Mouse (Mus musculus) regulatory T cell (primary cell): Measurements from ENCODE around the gene Prph.

Experiments
- in situ Hi-C: fragments of 300-600 bp; cut with MboI, MseI; formaldehyde crosslinking; loops from one replicate; pipeline ENCODE4 v1.15.1; 2025; ENCODE audit warnings: high pct_unique_total_duplicates

Gene Prph

DNA sequence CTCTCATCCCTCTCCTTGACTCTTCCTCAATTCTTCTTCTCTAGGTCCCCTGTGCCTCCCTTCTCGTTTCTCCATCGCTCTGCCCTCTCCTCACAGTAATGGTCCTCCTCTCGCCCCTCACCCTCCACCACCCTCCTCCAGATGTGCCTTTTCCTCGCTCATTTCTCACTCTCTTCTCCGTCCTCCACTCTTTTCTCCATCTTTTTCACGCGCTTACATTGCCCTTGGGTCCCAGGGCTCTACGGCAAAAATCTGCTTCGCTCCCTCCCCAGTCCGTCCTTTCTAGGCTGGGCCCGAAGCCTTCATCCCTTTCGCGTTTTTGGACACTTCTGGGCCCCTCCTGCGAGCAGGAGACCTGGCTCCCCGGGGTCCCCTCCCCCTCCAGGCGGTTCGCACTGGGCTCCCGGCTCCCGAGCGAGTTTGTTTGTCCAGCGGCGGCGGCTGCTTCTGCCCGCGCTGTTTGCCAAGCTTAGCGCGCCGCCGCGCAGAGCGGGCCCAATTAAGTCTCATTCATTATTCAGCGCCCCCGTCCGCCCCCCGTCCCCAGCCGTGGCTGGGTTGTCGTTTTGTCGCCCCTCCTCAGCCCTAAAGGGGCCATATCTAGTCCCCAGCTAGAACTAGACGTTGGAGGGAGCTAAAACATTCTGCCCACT, 43.0 kb downstream of the Prph start:
- in situ Hi-C loops, result no loop called here

DNA sequence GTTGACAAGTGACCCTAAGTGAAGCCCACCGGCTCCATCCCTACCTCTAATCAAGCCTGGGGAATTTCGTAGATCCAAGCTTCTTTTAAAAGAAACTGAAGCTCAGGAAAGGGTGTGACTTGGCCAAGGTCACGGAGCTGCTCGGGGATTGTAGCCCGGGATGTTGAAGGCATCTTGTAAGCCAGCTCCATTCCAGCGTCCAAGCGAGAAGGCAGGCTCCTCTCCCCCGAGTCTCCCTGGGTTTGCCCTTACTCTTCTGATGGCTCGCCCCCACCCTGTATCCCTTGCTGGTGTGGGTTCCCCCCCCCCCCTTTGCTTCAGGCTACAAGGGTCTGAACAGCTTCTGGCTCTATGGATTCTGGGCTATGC, 43.5 kb downstream of the Prph start:
- in situ Hi-C loops, result no loop called here

DNA sequence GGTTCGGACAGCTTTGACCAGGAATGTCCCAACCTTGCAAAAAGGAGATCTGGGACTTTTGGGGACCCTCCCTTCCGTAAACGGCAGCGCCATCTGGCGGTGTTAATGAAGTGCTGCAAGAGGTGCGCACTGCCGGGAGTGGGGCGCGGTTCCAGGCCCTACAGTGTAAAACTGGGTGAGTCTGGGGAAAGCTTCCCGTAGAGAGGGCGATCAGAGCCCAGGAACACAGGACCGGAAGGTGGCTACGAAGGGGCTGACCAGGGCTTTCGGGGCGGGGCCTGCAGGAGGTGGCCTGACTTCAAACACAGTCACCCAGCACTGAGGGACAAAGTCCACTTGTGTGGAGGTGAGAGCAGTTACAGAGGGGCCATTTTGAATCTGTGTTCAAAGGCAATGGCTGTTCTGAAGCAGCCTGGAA, 44.2 kb downstream of the Prph start:
- in situ Hi-C loops, result no loop called here

DNA sequence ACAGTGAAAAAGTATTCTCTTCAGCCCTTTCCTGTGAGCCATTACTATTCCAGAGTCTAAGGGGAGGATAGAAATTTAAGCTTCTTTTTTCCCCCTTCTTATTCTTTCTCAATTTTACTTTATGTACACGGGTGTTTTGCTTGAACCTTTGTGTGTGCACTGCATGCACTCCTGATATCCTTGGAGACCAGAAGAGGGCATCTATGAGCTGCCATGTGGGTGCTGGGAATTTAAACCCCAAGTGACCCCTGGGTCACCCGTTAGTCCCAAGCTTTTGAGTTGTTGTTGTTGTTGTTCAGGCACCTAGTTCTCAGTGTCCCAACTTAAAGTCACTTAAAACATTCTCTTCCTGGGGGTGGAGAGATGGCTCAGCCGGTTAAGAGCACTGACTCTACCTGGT, 45.0 kb downstream of the Prph start:
- in situ Hi-C loops, result loop anchor here (10.0 kb wide), 1 partner anchor 205 kb away; the partner anchor contains the start of genes Dhh and Rhebl1

DNA sequence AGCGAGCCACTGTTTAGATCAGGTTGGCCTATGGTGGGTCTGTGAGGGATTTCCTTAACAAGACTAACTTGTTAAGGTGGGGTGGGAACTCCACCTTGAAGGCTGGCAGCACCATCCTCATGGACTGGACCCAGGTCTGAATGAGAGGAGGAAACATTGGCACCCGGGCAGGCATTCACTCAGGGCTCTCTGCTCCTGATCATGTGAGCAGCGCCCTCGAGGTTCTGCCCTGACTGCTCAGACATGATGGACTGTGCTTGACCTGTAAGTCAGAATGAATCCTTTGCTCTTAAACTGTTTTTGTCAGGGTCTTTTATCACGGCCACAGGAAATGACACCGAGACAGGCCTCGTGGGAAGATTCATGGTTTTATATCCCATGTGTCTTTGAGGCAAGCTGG, 50.3 kb downstream of the Prph start:
- in situ Hi-C loops, result loop anchor here (10.0 kb wide), 1 partner anchor 210 kb away; the partner anchor contains the start of genes Dhh and Rhebl1

DNA sequence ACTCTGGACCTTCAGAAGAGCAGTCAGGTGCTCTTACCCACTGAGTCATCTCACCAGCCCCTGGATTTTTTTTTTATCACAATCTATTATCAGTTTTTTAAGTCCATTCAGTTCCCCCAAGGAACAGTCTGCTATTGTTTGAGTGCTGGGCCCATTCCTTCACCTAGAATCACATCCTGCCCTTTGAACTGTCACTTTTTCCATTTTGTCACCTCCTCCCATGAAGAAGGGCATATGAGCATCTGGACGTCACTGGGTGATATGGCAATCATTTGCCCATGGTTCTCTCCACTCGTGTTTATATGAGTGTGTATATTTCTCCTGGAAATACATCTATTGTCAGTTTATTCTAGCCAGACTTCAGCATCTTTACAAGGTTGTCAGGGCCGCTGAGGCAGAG, 52.9 kb downstream of the Prph start:
- in situ Hi-C loops, result loop anchor here (10.0 kb wide), 1 partner anchor 213 kb away; the partner anchor contains the start of genes Dhh and Rhebl1
